Mouse (Mus musculus) kidney, adult 9 months (tissue): ENCODE measurements at regions not wholly inside any gene's neighbourhood (a gene's known extent, or its start where the extent isn't known, plus 50 kb on each side); places are given as distances from the start of the nearest gene placed in this dataset.

Experiments
- DNase-seq: peaks from one replicate; pipeline ENCODE4 v3.0.0; 2022

- DNase-seq, result no peak
Observed at GRCm38 (mm10) chr6:26033392-26033791, 224.3 kb upstream of the Pot1a start.

- no peak for DNase-seq
Observed at GRCm38 (mm10) chr6:26015388-26015787, 206.3 kb upstream of the Pot1a start.

GRCm38 (mm10) chr6:25994044-25994443, 185.0 kb upstream of the Pot1a start:
- DNase-seq, result no peak

GRCm38 (mm10) chr6:25978171-25978847, 169.3 kb upstream of the Pot1a start:
- no peak for DNase-seq

- no peak for DNase-seq
Observed at GRCm38 (mm10) chr6:25965452-25965851, 156.4 kb upstream of the Pot1a start.

- no peak for DNase-seq
Observed at GRCm38 (mm10) chr6:25931148-25931553, 122.1 kb upstream of the Pot1a start.

GRCm38 (mm10) chr6:25917852-25918465, 108.9 kb upstream of the Pot1a start:
- no peak for DNase-seq

GRCm38 (mm10) chr6:25914122-25914521, 105.1 kb upstream of the Pot1a start:
- no peak for DNase-seq

GRCm38 (mm10) chr6:25899944-25900343, 90.9 kb upstream of the Pot1a start:
- no peak for DNase-seq

GRCm38 (mm10) chr6:25894454-25895250, 85.6 kb upstream of the Pot1a start:
- DNase-seq, result peak; percentile 66

- no peak for DNase-seq
Observed at GRCm38 (mm10) chr6:25867922-25868321, 58.9 kb upstream of the Pot1a start.
